Comparison of ENCODE assay signal across 15 mouse cellular contexts in genomic region chr1:177372066-177372465, GRCm38 (mm10).
"Had no signal": no experiment of that assay in that cellular context is flagged by ENCODE, and none has a peak within 500 bp of the region (broad histone marks: within the 10 kb centered on the region; RNA-seq: fewer than 3 reads in every experiment).

No protein-coding gene starts in this region.

- H3K27me3 ChIP-seq: limb, embryonic 15.5 days; liver, embryonic 12.5 days; neural tube, embryonic 15.5 days had no signal

- H3K9me3 ChIP-seq: limb, embryonic 15.5 days; liver, embryonic 12.5 days; midbrain, embryonic 10.5 days; neural tube, embryonic 15.5 days had no signal

- H3K4me3 ChIP-seq: limb, embryonic 15.5 days; liver, embryonic 12.5 days; midbrain, embryonic 10.5 days; myocyte; neural tube, embryonic 15.5 days had no signal

- H3K4me2 ChIP-seq: limb, embryonic 15.5 days; liver, embryonic 12.5 days; lung, embryonic 14.5 days; neural tube, embryonic 15.5 days had no signal

- H3K27ac ChIP-seq: kidney, postnatal 0 days; limb, embryonic 15.5 days; liver, embryonic 12.5 days; midbrain, embryonic 10.5 days; neural tube, embryonic 15.5 days had no signal

- ATAC-seq: liver, embryonic 12.5 days had no signal

- H3K4me1 ChIP-seq: limb, embryonic 15.5 days; liver, embryonic 12.5 days had no signal

- H3K9ac ChIP-seq: limb, embryonic 15.5 days; liver, embryonic 12.5 days; lung, embryonic 14.5 days; neural tube, embryonic 15.5 days had no signal

- H3K36me3 ChIP-seq: limb, embryonic 15.5 days; liver, embryonic 12.5 days; midbrain, embryonic 10.5 days; neural tube, embryonic 15.5 days had no signal

- DNase-seq: kidney, postnatal 36 days; layer of hippocampus, adult 9-11 months; layer of hippocampus, postnatal 36 days; lung, postnatal 10 days; lung, postnatal 4 days; right cerebral cortex, adult 18-20 months; right cerebral cortex, postnatal 25 days; thymus, postnatal 36 days had no signal
